Mouse (Mus musculus) stomach, embryonic 15.5 days (tissue): ENCODE measurements at regions not wholly inside any gene's neighbourhood (a gene's known extent, or its start where the extent isn't known, plus 50 kb on each side); places are given as distances from the start of the nearest gene placed in this dataset.

Experiments
- ATAC-seq: fragments of 200-750 bp; cut with Nextera tagmentation; 2 replicates; pipeline ENCODE4 v1.8.0; 2017; ENCODE audit warnings: low read depth, moderate number of reproducible peaks, moderate TSS enrichment; ENCODE audit not compliant: insufficient read depth, low FRiP score
- H3K27ac ChIP-seq: fragments of 300-500 bp; sonication (generic); 2 replicates; pipeline ENCODE4 v1.5.1; 2015; ENCODE audit warnings: mild to moderate bottlenecking, inconsistent platforms
- H3K27me3 ChIP-seq: fragments of 300-500 bp; sonication (generic); replicated peaks from 2 replicates; pipeline ENCODE4 v1.6.1; 2015; ENCODE audit warnings: inconsistent platforms
- H3K36me3 ChIP-seq: fragments of 300-500 bp; sonication (generic); 2 replicates; pipeline ENCODE4 v1.6.1; 2015; ENCODE audit warnings: inconsistent platforms
- H3K4me1 ChIP-seq: fragments of 300-500 bp; sonication (generic); 2 replicates; pipeline ENCODE4 v1.6.1; 2015; ENCODE audit warnings: inconsistent platforms
- H3K4me2 ChIP-seq: fragments of 300-500 bp; sonication (generic); 2 replicates; pipeline ENCODE4 v1.6.1; 2015; ENCODE audit warnings: mild to moderate bottlenecking, inconsistent platforms
- H3K4me3 ChIP-seq: fragments of 300-500 bp; sonication (generic); replicated peaks from 2 replicates; pipeline ENCODE4 v1.5.1; 2015; ENCODE audit warnings: inconsistent platforms
- H3K9ac ChIP-seq: fragments of 300-500 bp; sonication (generic); 2 replicates; pipeline ENCODE4 v1.6.1; 2015; ENCODE audit warnings: inconsistent platforms
- H3K9me3 ChIP-seq: fragments of 300-500 bp; sonication (generic); 2 replicates; pipeline ENCODE4 v1.6.1; 2016; ENCODE audit warnings: inconsistent platforms
- WGBS: fragments of 180-500 bp; shearing (Covaris S2); methylation state at CpG from one replicate; pipeline ENCODE4 v1.1.7; 2015; 5-methylcytosine and 5-hydroxymethylcytosine counted together

DNA sequence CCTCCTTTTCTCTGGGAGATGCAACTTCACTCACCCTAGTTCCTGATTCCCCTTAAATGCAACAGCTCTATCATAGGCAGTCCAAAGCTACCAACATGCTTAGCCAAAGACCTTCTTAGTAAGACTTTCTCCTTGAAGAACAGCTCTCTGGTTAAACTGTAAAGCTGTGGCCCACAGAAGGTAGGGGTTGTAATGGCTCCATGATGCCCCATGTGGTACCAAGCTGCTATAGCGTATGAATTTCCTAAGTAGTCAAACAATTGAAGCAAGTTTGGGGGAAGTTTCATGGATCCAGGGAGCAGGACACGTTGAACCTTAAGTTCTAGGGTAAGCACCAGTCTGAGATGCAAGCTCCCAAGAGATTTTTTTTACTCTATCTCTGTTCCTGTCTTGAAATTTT, 236.1 kb upstream of the Irx5 start:
- Histone ChIP-seq H3K27me3 (peaks cover 21% of the 10 kb centered on the region), H3K9ac (no peak overlapping the region), H3K27ac (no peak overlapping the region), H3K4me2 (no peak overlapping the region), H3K9me3 (no peaks in the 10 kb centered on the region), H3K4me3 (no peak overlapping the region), H3K36me3 (no peaks in the 10 kb centered on the region), H3K4me1 (no peaks in the 10 kb centered on the region)
- no peak for ATAC-seq
- WGBS, result 66% methylated on average over 2 of the region's 2 CpGs

DNA sequence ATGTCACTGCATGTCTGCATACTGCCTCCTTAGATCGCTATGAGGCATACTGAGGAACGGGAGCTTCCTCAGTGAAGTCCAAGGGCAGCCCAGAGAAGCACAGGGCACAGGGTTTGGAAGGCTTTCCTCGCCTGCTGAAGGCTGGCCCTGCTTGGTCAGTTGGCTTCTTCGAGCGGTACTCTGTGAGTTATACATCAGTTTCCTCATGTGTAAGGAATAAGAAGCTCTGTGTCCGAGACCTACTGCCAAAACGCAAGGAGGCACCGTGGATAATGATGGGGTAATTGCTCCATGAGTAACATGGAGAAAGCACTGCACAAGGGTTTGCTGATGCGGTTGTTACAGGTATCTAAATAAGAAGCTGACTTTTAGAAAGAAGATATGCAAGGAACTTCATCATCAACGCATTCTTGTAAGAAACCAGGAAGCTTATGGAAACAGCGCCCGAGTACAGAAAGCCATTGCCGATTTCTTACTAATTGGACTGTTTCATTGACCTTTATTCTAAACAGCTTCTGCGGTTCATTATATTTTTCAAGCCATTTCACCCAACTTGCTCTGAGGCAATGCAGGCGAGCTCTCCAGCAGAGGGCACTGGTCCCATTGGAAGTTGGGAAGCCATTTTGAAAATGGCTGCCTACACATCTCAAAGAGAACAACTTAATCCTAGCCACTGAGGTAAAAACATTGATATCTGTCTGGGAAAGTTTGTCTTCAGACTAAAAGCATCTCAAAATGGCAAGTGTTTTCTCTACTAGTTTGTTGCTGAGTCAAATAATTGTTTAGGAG, 241.8 kb upstream of the Irx5 start:
- Histone ChIP-seq H3K4me2 (no peak overlapping the region), H3K4me3 (no peak overlapping the region), H3K27ac (no peak overlapping the region), H3K9me3 (no peaks in the 10 kb centered on the region), H3K9ac (no peak overlapping the region), H3K4me1 (peaks cover 3% of the 10 kb centered on the region; the same call in 1 of the 2 replicates), H3K36me3 (no peaks in the 10 kb centered on the region), H3K27me3 (0 out of 2 replicates have a peak, but pooled peaks cover 2% of the 10 kb centered on the region)
- WGBS, result 87% methylated on average over 15 of the region's 15 CpGs
- no peak for ATAC-seq

DNA sequence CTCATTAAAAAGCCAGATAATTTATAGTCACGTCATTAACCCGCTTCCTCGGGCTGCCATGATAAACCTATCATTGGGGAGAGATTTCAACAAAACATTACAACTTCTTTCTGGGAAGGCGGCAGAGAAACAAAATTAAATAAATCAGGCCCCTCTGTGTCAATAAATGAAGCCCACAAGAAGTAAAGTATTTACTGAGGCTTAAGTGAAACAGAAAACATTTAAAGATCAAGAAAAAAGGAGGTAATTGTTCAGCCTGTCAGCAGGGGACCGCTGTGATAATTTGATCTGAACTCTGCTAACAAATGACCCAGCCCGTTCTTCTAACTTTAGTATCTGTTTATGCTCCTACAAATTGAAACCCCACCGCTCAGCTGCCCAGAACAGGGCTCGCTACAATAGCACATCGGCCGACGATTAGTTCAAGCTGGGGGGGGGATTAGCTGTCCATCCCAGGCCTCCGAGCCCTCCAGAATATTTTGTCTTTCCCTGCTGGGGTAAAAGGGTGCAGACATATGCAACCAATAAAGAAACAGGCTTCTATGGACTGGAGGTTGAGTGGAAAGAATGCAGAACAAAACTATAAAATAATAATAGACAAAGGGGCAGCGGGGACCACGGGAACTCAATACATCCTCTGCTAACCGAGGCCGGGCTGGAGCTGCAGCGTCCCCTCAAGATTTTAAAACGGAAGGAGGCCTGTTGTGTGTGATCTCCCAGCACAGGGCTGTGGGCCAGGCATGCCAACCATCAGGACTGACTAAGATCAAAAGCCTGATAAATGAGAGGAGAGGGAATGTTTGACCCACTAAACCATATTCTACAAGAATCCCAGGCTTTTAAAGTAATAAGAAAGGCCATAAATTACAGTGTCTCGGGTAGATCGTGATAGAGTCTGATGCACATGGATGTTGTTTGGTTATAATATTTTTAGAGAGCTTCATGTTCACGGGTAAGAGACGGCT, 242.8 kb upstream of the Irx5 start:
- ATAC-seq, result no peak

DNA sequence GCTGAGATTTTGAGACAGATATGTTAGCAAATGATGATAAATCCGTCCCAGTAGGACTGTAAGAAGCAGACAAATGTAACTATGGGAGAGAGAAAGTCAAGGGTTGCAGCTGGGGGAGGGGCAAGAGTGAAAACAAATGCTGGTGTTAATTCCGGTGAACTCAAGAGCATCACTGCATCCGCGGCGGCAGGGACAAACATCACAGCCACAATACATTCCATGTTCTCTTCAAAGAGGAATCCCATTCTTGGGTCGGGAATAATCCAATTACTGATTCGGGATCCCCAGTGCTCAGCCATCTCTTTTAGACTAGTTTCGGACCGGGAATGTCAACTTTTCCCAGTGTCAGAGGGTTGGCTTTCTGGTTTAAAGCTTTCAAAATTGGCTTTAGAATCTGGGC, 243.5 kb upstream of the Irx5 start:
- Histone ChIP-seq H3K4me3 (no peak overlapping the region), H3K4me2 (peak overlapping the region; percentile 4; the same call in 1 of the 2 replicates), H3K36me3 (no peaks in the 10 kb centered on the region)

More for the DNA sequence above, 242.8 kb upstream of the Irx5 start:
- Histone ChIP-seq H3K9me3 (no peaks in the 10 kb centered on the region), H3K4me2 (peak overlapping the region; percentile 4; the same call in 1 of the 2 replicates), H3K9ac (no peak overlapping the region), H3K4me1 (peaks cover 3% of the 10 kb centered on the region; the same call in 1 of the 2 replicates), H3K36me3 (no peaks in the 10 kb centered on the region), H3K27ac (no peak overlapping the region), H3K27me3 (0 out of 2 replicates have a peak, but pooled peaks cover 2% of the 10 kb centered on the region), H3K4me3 (no peak overlapping the region)
- WGBS, result 22% methylated on average over 22 of the region's 22 CpGs

DNA sequence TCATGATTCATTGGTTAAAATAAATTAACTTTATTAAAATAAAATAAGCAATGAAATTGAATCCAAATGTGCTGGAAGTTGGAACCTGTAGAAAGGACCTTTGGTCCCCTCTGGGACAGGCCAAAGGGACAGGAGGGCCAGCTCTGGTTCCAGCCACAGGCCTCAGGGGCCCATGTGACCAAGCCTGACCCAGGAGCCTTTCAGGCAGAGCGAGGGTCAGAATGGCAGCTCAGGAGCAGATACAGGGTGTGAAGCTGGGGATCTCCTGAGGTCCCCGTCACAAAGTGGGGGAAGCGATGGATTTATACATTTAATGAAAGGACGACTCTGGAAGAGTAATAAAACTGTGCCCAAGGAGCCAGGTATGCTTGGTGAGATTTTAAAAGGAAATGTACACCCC, 244.0 kb upstream of the Irx5 start:
- 0 out of 2 replicates have a peak, but pooled peaks cover 2% of the 10 kb centered on the region for H3K27me3 ChIP-seq
- whole genome bisulfite sequencing, result 76% methylated on average over 4 of the region's 4 CpGs
- no peak overlapping the region for H3K27ac ChIP-seq
- H3K4me1 ChIP-seq, result peaks cover 3% of the 10 kb centered on the region; the same call in 1 of the 2 replicates
- no peak overlapping the region for H3K4me2 ChIP-seq
- no peaks in the 10 kb centered on the region for H3K36me3 ChIP-seq
- H3K4me3 ChIP-seq, result no peak overlapping the region
- no peak for ATAC-seq
- H3K9me3 ChIP-seq, result no peaks in the 10 kb centered on the region
- H3K9ac ChIP-seq, result no peak overlapping the region

More for the DNA sequence above, 243.5 kb upstream of the Irx5 start:
- Histone ChIP-seq H3K9me3 (no peaks in the 10 kb centered on the region), H3K9ac (no peak overlapping the region), H3K27me3 (0 out of 2 replicates have a peak, but pooled peaks cover 2% of the 10 kb centered on the region), H3K27ac (no peak overlapping the region), H3K4me1 (peaks cover 3% of the 10 kb centered on the region; the same call in 1 of the 2 replicates)
- ATAC-seq, result no peak
- 16% methylated on average over 9 of the region's 9 CpGs for WGBS

DNA sequence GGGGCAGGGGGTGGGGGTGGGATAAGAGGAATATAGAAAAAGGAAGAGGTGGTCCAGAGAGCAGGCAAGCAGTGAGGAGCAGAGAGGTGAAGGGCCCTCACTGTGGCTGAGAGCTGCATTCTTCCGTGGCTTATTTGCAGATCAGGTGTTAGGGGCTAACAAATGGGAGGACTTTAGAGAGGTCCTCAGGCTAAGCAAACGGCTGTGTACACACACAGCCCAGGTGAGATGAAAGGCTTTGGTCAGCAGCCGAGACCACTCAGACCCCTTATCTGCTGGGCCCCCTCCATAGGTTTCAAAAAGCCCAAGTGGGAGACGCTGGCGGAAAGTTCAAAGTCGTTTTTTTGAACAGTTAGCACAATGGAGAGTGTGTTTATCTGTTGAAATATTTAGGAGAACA, 252.9 kb upstream of the Irx5 start:
- Histone ChIP-seq H3K36me3 (no peaks in the 10 kb centered on the region), H3K4me1 (no peaks in the 10 kb centered on the region), H3K9me3 (no peaks in the 10 kb centered on the region), H3K27me3 (no peaks in the 10 kb centered on the region), H3K4me3 (no peak overlapping the region), H3K9ac (no peak overlapping the region), H3K27ac (no peak overlapping the region), H3K4me2 (no peak overlapping the region)
- ATAC-seq, result peak; percentile 88
- 27% methylated on average over 6 of the region's 6 CpGs for WGBS

DNA sequence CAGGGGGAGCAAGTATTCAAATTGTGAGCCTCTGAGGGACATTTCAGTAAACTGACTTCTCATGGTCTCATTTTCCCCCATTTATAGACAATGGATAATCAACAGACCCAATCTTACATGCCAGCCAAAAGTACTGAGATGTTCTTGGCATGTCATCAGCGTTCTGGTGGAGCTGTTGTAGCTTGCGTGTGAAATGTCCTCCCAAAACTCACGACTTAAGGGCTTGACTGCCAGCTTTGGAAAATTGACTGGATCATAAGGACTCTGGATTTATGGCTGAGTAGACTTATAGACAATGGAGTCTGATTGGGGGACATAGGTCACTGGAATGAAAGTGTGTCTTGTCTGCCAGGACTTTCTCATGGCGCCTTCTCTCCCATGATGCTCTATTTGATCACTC, 254.9 kb upstream of the Irx5 start:
- Histone ChIP-seq H3K9ac (no peak overlapping the region), H3K27me3 (no peaks in the 10 kb centered on the region), H3K4me2 (no peak overlapping the region), H3K9me3 (no peaks in the 10 kb centered on the region), H3K4me3 (no peak overlapping the region), H3K4me1 (no peaks in the 10 kb centered on the region), H3K27ac (no peak overlapping the region), H3K36me3 (no peaks in the 10 kb centered on the region)
- WGBS, result 85% methylated on average over 4 of the region's 4 CpGs
- ATAC-seq, result no peak

DNA sequence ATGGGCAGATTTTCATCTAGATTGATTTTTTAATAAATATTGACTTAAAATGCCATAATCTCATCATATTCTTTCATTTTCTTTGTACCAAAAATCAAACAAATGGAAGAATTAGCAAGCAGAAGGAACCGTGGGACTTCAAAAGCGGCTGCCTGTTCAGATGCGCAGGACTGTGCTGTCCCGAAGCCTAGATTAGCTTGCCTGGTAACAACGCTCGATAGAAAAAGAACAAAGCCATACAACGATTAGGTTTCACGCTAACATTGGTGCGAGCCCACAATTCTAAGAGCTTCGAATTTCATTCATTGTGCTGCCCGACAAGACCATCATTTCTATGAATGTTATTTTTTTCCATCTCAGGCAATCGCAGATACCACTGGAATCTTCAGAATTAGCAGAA, 262.1 kb upstream of the Irx5 start:
- no peak overlapping the region for H3K4me2 ChIP-seq
- H3K27me3 ChIP-seq, result 0 out of 2 replicates have a peak, but pooled peaks cover 3% of the 10 kb centered on the region
- no peaks in the 10 kb centered on the region for H3K9me3 ChIP-seq
- WGBS, result 80% methylated on average over 12 of the region's 12 CpGs
- H3K9ac ChIP-seq, result no peak overlapping the region
- H3K4me1 ChIP-seq, result no peaks in the 10 kb centered on the region
- H3K4me3 ChIP-seq, result no peak overlapping the region
- ATAC-seq, result no peak
- H3K27ac ChIP-seq, result no peak overlapping the region
- H3K36me3 ChIP-seq, result no peaks in the 10 kb centered on the region

DNA sequence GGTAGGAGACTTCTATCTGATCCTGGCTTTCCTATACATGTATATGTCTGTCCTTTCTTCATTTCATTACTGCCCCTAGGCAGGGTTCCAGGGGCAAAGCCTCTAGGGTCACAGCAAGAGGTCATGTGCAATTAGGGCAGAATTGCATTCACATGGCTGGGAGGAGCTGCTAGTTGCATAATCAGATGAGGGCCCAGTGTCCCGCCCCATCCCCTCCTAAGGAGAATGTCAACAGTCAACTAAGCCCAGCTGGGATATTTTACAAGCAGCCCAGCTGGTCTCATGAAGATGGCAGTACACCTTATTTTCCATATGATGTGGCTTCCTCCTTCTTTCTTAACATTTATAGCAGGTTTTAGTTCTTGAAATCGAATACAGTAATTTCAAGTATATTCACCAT, 273.3 kb upstream of the Irx5 start:
- ATAC-seq, result no peak

DNA sequence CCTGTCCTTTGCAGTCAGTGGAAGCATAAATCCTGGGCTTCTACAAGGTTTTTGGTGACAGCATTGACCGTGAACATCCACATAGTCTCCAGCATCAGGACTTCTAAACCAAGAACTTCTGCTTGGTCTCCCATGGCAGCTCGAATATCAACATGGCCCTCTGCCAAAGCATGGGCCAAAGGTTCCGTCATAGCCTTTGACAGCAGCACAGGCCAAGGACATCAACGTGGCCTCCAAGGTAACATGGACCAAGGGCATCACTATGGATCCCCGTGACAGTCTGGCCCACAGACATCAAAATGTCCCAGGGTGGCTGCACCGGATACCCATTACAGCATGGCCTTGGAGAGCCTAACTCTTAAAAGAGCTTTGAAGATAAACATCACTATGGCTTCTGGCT, 275.5 kb upstream of the Irx5 start:
- no peak for ATAC-seq
- Histone ChIP-seq H3K27ac (no peak overlapping the region), H3K4me3 (no peak overlapping the region), H3K27me3 (no peaks in the 10 kb centered on the region), H3K4me2 (no peak overlapping the region), H3K4me1 (no peaks in the 10 kb centered on the region), H3K9me3 (no peaks in the 10 kb centered on the region), H3K9ac (no peak overlapping the region), H3K36me3 (no peaks in the 10 kb centered on the region)
- WGBS, result 88% methylated on average over 6 of the region's 6 CpGs

More for the DNA sequence above, 273.3 kb upstream of the Irx5 start:
- Histone ChIP-seq H3K36me3 (no peaks in the 10 kb centered on the region), H3K9me3 (no peaks in the 10 kb centered on the region), H3K9ac (no peak overlapping the region), H3K27me3 (no peaks in the 10 kb centered on the region), H3K4me2 (no peak overlapping the region), H3K27ac (no peak overlapping the region), H3K4me3 (no peak overlapping the region), H3K4me1 (no peaks in the 10 kb centered on the region)
- WGBS, result 64% methylated on average over 2 of the region's 2 CpGs

DNA sequence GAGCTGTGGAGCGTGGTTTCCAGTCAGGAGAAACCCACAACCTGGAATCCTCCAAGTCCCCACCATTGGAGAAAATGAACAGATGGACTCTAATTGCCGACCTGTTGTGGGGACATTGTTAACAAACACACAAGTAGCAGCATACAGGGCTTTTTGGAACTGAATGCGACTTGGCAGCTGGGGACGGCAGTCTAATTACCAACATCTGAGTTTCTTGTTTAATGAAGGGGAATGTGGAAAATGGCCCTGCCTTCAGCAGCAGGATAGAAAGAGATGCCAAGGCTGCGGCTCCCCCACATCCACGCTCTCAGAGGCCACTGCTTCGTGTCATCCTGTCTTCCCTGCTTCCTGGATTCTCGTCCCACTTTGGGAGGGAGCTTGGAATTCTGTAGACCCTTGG, 276.6 kb upstream of the Irx5 start:
- Histone ChIP-seq H3K27me3 (no peaks in the 10 kb centered on the region), H3K4me1 (no peaks in the 10 kb centered on the region), H3K4me3 (no peak overlapping the region), H3K9ac (no peak overlapping the region), H3K36me3 (no peaks in the 10 kb centered on the region), H3K9me3 (no peaks in the 10 kb centered on the region), H3K27ac (no peak overlapping the region), H3K4me2 (no peak overlapping the region)
- ATAC-seq, result no peak
- 80% methylated on average over 8 of the region's 8 CpGs for WGBS

DNA sequence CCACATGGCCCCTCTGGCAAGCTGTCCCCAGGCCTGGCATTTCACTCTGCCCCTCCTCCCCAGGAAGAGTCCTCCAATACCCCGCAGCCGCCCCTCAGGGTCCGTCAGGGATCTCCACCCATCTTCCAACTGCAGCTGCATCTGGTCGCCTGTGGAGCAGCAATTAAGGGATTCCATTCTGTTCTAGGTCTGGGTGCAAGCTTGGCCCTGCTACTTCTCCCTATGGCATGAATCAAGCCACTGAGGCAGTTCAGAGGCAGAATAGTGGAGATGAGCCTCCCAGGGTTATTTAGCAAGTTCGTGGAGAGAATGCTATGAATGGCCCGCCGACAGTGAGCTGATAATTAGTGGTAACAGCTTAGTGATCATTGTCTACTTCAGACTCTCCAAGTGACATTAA, 275.7 kb upstream of the Irx3 start:
- no peak overlapping the region for H3K9ac ChIP-seq
- no peak overlapping the region for H3K27ac ChIP-seq
- H3K27me3 ChIP-seq, result no peaks in the 10 kb centered on the region
- H3K4me1 ChIP-seq, result no peaks in the 10 kb centered on the region
- no peak overlapping the region for H3K4me2 ChIP-seq
- no peaks in the 10 kb centered on the region for H3K36me3 ChIP-seq
- 54% methylated on average over 7 of the region's 7 CpGs for WGBS
- H3K4me3 ChIP-seq, result no peak overlapping the region
- no peaks in the 10 kb centered on the region for H3K9me3 ChIP-seq
- ATAC-seq, result no peak
